Mouse (Mus musculus) liver, embryonic 11.5 days (tissue): ENCODE results near the gene H2-Oa. TPM values are rescaled to one million over a fixed set of nuclear protein-coding genes. Genes with fewer than 3 reads are reported as not detected.
"Not testable (repeated sequence)": the region's sequence is repeated elsewhere in the genome, so short reads cannot be mapped to it uniquely, and the experiment has no call there.

Experiments
- ATAC-seq: fragments of 200-750 bp; cut with Nextera tagmentation; replicated peaks from 2 replicates; pipeline ENCODE4 v1.8.0; 2017; ENCODE audit warnings: moderate number of reproducible peaks, mild to moderate bottlenecking, moderate TSS enrichment, moderate library complexity; ENCODE audit not compliant: low FRiP score
- DNase-seq: peaks from one replicate; pipeline ENCODE4 v3.0.0-alpha.2; 2017; ENCODE audit warnings: low spot score
- H3K27ac ChIP-seq: fragments of 300-500 bp; sonication (generic); 2 replicates; pipeline ENCODE4 v1.5.1; 2014; ENCODE audit warnings: mild to moderate bottlenecking, low read depth, low read length, control low read depth
- H3K27me3 ChIP-seq: fragments of 300-500 bp; sonication (generic); replicated peaks from 2 replicates; pipeline ENCODE4 v1.6.1; 2014; ENCODE audit warnings: low read length, mixed read lengths; ENCODE audit not compliant: control insufficient read depth, insufficient read depth
- H3K36me3 ChIP-seq: fragments of 300-500 bp; sonication (generic); 2 replicates; pipeline ENCODE4 v1.6.1; 2014; ENCODE audit warnings: mild to moderate bottlenecking, low read length, moderate library complexity, mixed read lengths; ENCODE audit not compliant: control insufficient read depth, insufficient read depth
- H3K4me1 ChIP-seq: fragments of 300-500 bp; sonication (generic); replicated peaks from 2 replicates; pipeline ENCODE4 v1.6.1; 2014; ENCODE audit warnings: low read length, mixed read lengths; ENCODE audit not compliant: control insufficient read depth, insufficient read depth
- H3K4me2 ChIP-seq: fragments of 300-500 bp; sonication (generic); 2 replicates; pipeline ENCODE4 v1.6.1; 2014; ENCODE audit warnings: mild to moderate bottlenecking, control low read depth, moderate library complexity
- H3K4me3 ChIP-seq: fragments of 300-500 bp; sonication (generic); 2 replicates; pipeline ENCODE4 v1.5.1; 2014; ENCODE audit warnings: low read depth, low read length, control low read depth
- H3K9ac ChIP-seq: fragments of 300-500 bp; sonication (generic); 2 replicates; pipeline ENCODE4 v1.6.1; 2014; ENCODE audit warnings: low read depth, low read length, control low read depth
- H3K9me3 ChIP-seq: fragments of 300-500 bp; sonication (generic); 2 replicates; pipeline ENCODE4 v1.6.1; 2016; ENCODE audit warnings: low read length, inconsistent platforms, mixed read lengths; ENCODE audit not compliant: control insufficient read depth
- WGBS: fragments of 180-500 bp; shearing (Covaris S2); extraction: QIAGEN DNeasy Blood & Tissue Kit; methylation state at CpG from one replicate; pipeline ENCODE4 v1.1.7; 2014; 5-methylcytosine and 5-hydroxymethylcytosine counted together
- polyA plus RNA-seq: library from polyadenylated mRNA; unstranded; fragments of >200 nt; fragmentation: Nextera tagmentation; extraction: Ambion mirVana; gene quantifications from 2 replicates; pipeline ENCODE4 v1.2.1, GENCODE M21; 2014

Gene H2-Oa
- polyA plus RNA-seq, 1 experiment from 2014 or later = 0.26 TPM

GRCm38 (mm10) chr17:34139416-34139815 lies 47.3 kb downstream of the H2-Oa start:
- no peak for DNase-seq
- no peak overlapping the region for H3K9ac ChIP-seq
- peaks cover 11% of the 10 kb centered on the region for H3K4me1 ChIP-seq
- WGBS = 6% methylated on average over 16 of the region's 16 CpGs
- peaks cover 51% of the 10 kb centered on the region for H3K27me3 ChIP-seq
- no peaks in the 10 kb centered on the region for H3K9me3 ChIP-seq
- peak overlapping the region; percentile 58 for H3K4me2 ChIP-seq
- no peak overlapping the region for H3K27ac ChIP-seq
- H3K4me3 ChIP-seq = peak overlapping the region; percentile 25
- ATAC-seq = no peak
- no peaks in the 10 kb centered on the region for H3K36me3 ChIP-seq

- no peak overlapping the region for H3K9ac ChIP-seq
- WGBS = 3% methylated on average over 5 of the region's 5 CpGs
- peaks cover 51% of the 10 kb centered on the region for H3K27me3 ChIP-seq
- H3K36me3 ChIP-seq = no peaks in the 10 kb centered on the region
- ATAC-seq (no peak), DNase-seq (no peak)
- H3K4me3 ChIP-seq = peak overlapping the region; percentile 25; the same call in 1 of the 2 replicates
- H3K9me3 ChIP-seq = no peaks in the 10 kb centered on the region
- no peak overlapping the region for H3K27ac ChIP-seq
- H3K4me1 ChIP-seq = peaks cover 11% of the 10 kb centered on the region
- H3K4me2 ChIP-seq = peak overlapping the region; percentile 58
Measured at GRCm38 (mm10) chr17:34140240-34140639, 48.1 kb downstream of the H2-Oa start.

GRCm38 (mm10) chr17:34141448-34141847 lies 49.3 kb downstream of the H2-Oa start:
- no peaks in the 10 kb centered on the region for H3K9me3 ChIP-seq
- no peak overlapping the region for H3K9ac ChIP-seq
- no peak overlapping the region for H3K4me2 ChIP-seq
- 55% methylated on average over 4 of the region's 4 CpGs for WGBS
- ATAC-seq (no peak), DNase-seq (no peak)
- H3K27ac ChIP-seq = no peak overlapping the region
- no peak overlapping the region for H3K4me3 ChIP-seq
- H3K4me1 ChIP-seq = peaks cover 6% of the 10 kb centered on the region
- no peaks in the 10 kb centered on the region for H3K36me3 ChIP-seq
- peaks cover 48% of the 10 kb centered on the region for H3K27me3 ChIP-seq

- Histone ChIP-seq H3K9me3 (no peaks in the 10 kb centered on the region), H3K36me3 (no peaks in the 10 kb centered on the region), H3K27me3 (peaks cover 38% of the 10 kb centered on the region), H3K4me3 (no peak overlapping the region), H3K9ac (no peak overlapping the region), H3K27ac (no peak overlapping the region), H3K4me1 (peaks cover 6% of the 10 kb centered on the region), H3K4me2 (no peak overlapping the region)
- ATAC-seq (no peak), DNase-seq (no peak)
- 71% methylated on average over 7 of the region's 7 CpGs for WGBS
Measured at GRCm38 (mm10) chr17:34142456-34143010, 50.4 kb downstream of the H2-Oa start.

- Histone ChIP-seq H3K9me3 (no peaks in the 10 kb centered on the region), H3K27ac (no peak within 1 kb of the TSS), H3K27me3 (peaks cover 36% of the 10 kb centered on the region), H3K4me2 (no peak within 1 kb of the TSS), H3K36me3 (no peaks in the 10 kb centered on the region), H3K9ac (no peak within 1 kb of the TSS), H3K4me3 (no peak within 1 kb of the TSS), H3K4me1 (peaks cover 6% of the 10 kb centered on the region)
- 36% methylated on average over 7 of the region's 7 CpGs for WGBS
- DNase-seq = no peak
- ATAC-seq = no peak
Measured at GRCm38 (mm10) chr17:34143033-34143432, 50.9 kb downstream of the H2-Oa start, which contains the start of gene H2-DMb2. H2-DMb2 (plus strand) TSS chr17:34143307.

- H3K9me3 ChIP-seq = no peaks in the 10 kb centered on the region
- peaks cover 6% of the 10 kb centered on the region for H3K4me1 ChIP-seq
- ATAC-seq = no peak
- peaks cover 32% of the 10 kb centered on the region for H3K27me3 ChIP-seq
- H3K36me3 ChIP-seq = no peaks in the 10 kb centered on the region
- DNase-seq = no peak
- no peak overlapping the region for H3K9ac ChIP-seq
- WGBS = 54% methylated on average over 5 of the region's 5 CpGs
- H3K4me2 ChIP-seq = no peak overlapping the region
- H3K27ac ChIP-seq = no peak overlapping the region
- H3K4me3 ChIP-seq = no peak overlapping the region
Measured at GRCm38 (mm10) chr17:34143461-34143860, 51.3 kb downstream of the H2-Oa start.

- not testable (repeated sequence) for H3K4me1 ChIP-seq, H3K9ac ChIP-seq, H3K36me3 ChIP-seq, H3K9me3 ChIP-seq, H3K4me2 ChIP-seq, DNase-seq, H3K4me3 ChIP-seq, ATAC-seq, H3K27ac ChIP-seq
- peaks cover 24% of the 10 kb centered on the region for H3K27me3 ChIP-seq
- 83% methylated on average over 4 of the region's 4 CpGs for WGBS
Measured at GRCm38 (mm10) chr17:34144221-34144620, 52.1 kb downstream of the H2-Oa start.

Other genes with a start within 250 kb of the H2-Oa start
- gene Cd320, start 249.2 kb upstream of the H2-Oa start, polyA plus RNA-seq = 44.1 and 49.7 TPM in 2 replicates
- not detected in 2 replicates for gene Gm7029, start 218.5 kb upstream of the H2-Oa start, polyA plus RNA-seq
- gene Kifc1, start 201.7 kb upstream of the H2-Oa start, polyA plus RNA-seq = 10.2 and 11.8 TPM in 2 replicates
- gene Platr17, start 187.2 kb upstream of the H2-Oa start, polyA plus RNA-seq = 1.8 and 2.2 TPM in 2 replicates
- gene Daxx, start 182.9 kb upstream of the H2-Oa start, polyA plus RNA-seq = 46.9 and 52.9 TPM in 2 replicates
- 28.1 and 29.1 TPM in 2 replicates for gene Tapbp, start 176.4 kb upstream of the H2-Oa start, polyA plus RNA-seq
- gene Zbtb22, start 176.4 kb upstream of the H2-Oa start, polyA plus RNA-seq = 12.4 and 13.0 TPM in 2 replicates
- gene Rgl2, start 162.8 kb upstream of the H2-Oa start, polyA plus RNA-seq = 22.1 and 25.6 TPM in 2 replicates
- gene Pfdn6, start 152.0 kb upstream of the H2-Oa start, polyA plus RNA-seq = 266 and 286 TPM in 2 replicates
- 62.6 and 67.0 TPM in 2 replicates for gene Wdr46, start 151.7 kb upstream of the H2-Oa start, polyA plus RNA-seq
- 2.9 and 3.5 TPM in 2 replicates for gene B3galt4, start 140.9 kb upstream of the H2-Oa start, polyA plus RNA-seq
- gene Vps52, start 136.5 kb upstream of the H2-Oa start, polyA plus RNA-seq = 47.2 and 49.1 TPM in 2 replicates
- gene Rps18, start 136.3 kb upstream of the H2-Oa start, polyA plus RNA-seq = 2,164 and 2,343 TPM in 2 replicates
- 82.7 and 84.9 TPM in 2 replicates for gene H2-K1, start 92.0 kb upstream of the H2-Oa start, polyA plus RNA-seq
- gene Ring1, start 67.7 kb upstream of the H2-Oa start, polyA plus RNA-seq = 3.4 and 5.5 TPM in 2 replicates
- gene H2-Ke6, start 64.3 kb upstream of the H2-Oa start, polyA plus RNA-seq = 34.2 and 45.1 TPM in 2 replicates
- 73.9 and 75.9 TPM in 2 replicates for gene Slc39a7, start 60.7 kb upstream of the H2-Oa start, polyA plus RNA-seq
- gene Rxrb, start 60.5 kb upstream of the H2-Oa start, polyA plus RNA-seq = 30.8 and 31.5 TPM in 2 replicates
- 0.61 and 0.67 TPM in 2 replicates for gene Col11a2, start 52.9 kb upstream of the H2-Oa start, polyA plus RNA-seq
- gene H2-DMa, start 27.2 kb downstream of the H2-Oa start, polyA plus RNA-seq = 5.6 and 5.9 TPM in 2 replicates
- gene Brd2, start 30.3 kb downstream of the H2-Oa start, polyA plus RNA-seq = 86.1 and 90.8 TPM in 2 replicates
- 0.32 and 0.34 TPM in 2 replicates for gene H2-DMb2, start 51.0 kb downstream of the H2-Oa start, polyA plus RNA-seq
- gene H2-DMb1, start 60.7 kb downstream of the H2-Oa start, polyA plus RNA-seq = 0.19 and 0.43 TPM in 2 replicates
- 1.5 and 1.8 TPM in 2 replicates for gene Tap1, start 95.2 kb downstream of the H2-Oa start, polyA plus RNA-seq
- 2.3 and 4.0 TPM in 2 replicates for gene Psmb9, start 95.4 kb downstream of the H2-Oa start, polyA plus RNA-seq
- 8.4 and 10.3 TPM in 2 replicates for gene Psmb8, start 105.4 kb downstream of the H2-Oa start, polyA plus RNA-seq
- gene Tap2, start 111.2 kb downstream of the H2-Oa start, polyA plus RNA-seq = 6.6 and 7.4 TPM in 2 replicates
- gene H2-Ob, start 146.6 kb downstream of the H2-Oa start, polyA plus RNA-seq = not detected in 2 replicates
- gene H2-Ab1, start 165.3 kb downstream of the H2-Oa start, polyA plus RNA-seq = 3.9 and 4.1 TPM in 2 replicates
- gene H2-Aa, start 195.5 kb downstream of the H2-Oa start, polyA plus RNA-seq = not detected in 2 replicates
- gene H2-Eb1, start 213.5 kb downstream of the H2-Oa start, polyA plus RNA-seq = 0.23 and 0.63 TPM in 2 replicates
- gene H2-Eb2, start 233.3 kb downstream of the H2-Oa start, polyA plus RNA-seq = not detected in 2 replicates